Mouse (Mus musculus) hindbrain, embryonic 13.5 days (tissue): ENCODE measurements around the gene Dusp27. TPM values are rescaled to one million over a fixed set of nuclear protein-coding genes. Genes with fewer than 3 reads are reported as not detected.

ENCODE experiments used
- ATAC-seq: fragments of 200-750 bp; cut with Nextera tagmentation; 2 replicates; pipeline ENCODE4 v1.8.0; 2017; ENCODE audit warnings: moderate TSS enrichment; ENCODE audit not compliant: low FRiP score
- H3K27ac ChIP-seq: fragments of 300-500 bp; sonication (generic); 2 replicates; pipeline ENCODE4 v1.5.1; 2015; ENCODE audit warnings: inconsistent platforms, mild to moderate bottlenecking, moderate library complexity
- H3K27me3 ChIP-seq: fragments of 300-500 bp; sonication (generic); 2 replicates; pipeline ENCODE4 v1.6.1; 2015; ENCODE audit warnings: mild to moderate bottlenecking, inconsistent platforms
- H3K36me3 ChIP-seq: fragments of 300-500 bp; sonication (generic); 2 replicates; pipeline ENCODE4 v1.6.1; 2015; ENCODE audit warnings: mild to moderate bottlenecking, inconsistent platforms
- H3K4me1 ChIP-seq: fragments of 300-500 bp; sonication (generic); replicated peaks from 2 replicates; pipeline ENCODE4 v1.6.1; 2015; ENCODE audit warnings: inconsistent platforms
- H3K4me2 ChIP-seq: fragments of 300-500 bp; sonication (generic); 2 replicates; pipeline ENCODE4 v1.6.1; 2015; ENCODE audit warnings: inconsistent platforms, mild to moderate bottlenecking, moderate library complexity
- H3K4me3 ChIP-seq: fragments of 300-500 bp; sonication (generic); 2 replicates; pipeline ENCODE4 v1.5.1; 2015; ENCODE audit warnings: mild to moderate bottlenecking, inconsistent platforms
- H3K9ac ChIP-seq: fragments of 300-500 bp; sonication (generic); 2 replicates; pipeline ENCODE4 v1.6.1; 2015; ENCODE audit warnings: mild to moderate bottlenecking, inconsistent platforms
- H3K9me3 ChIP-seq: fragments of 300-500 bp; sonication (generic); 2 replicates; pipeline ENCODE4 v1.6.1; 2016; ENCODE audit warnings: inconsistent platforms
- WGBS: fragments of 180-500 bp; shearing (Covaris S2); methylation state at CpG from one replicate; pipeline ENCODE4 v1.1.7; 2015; 5-methylcytosine and 5-hydroxymethylcytosine counted together
- polyA plus RNA-seq: library from polyadenylated mRNA; unstranded; fragments of >200 nt; fragmentation: Nextera tagmentation; extraction: Ambion mirVana; gene quantifications from 2 replicates; pipeline ENCODE4 v1.2.1, GENCODE M21; 2015

Gene Dusp27
- polyA plus RNA-seq, 1 experiment from 2014 or later, result 1.2 TPM

DNA sequence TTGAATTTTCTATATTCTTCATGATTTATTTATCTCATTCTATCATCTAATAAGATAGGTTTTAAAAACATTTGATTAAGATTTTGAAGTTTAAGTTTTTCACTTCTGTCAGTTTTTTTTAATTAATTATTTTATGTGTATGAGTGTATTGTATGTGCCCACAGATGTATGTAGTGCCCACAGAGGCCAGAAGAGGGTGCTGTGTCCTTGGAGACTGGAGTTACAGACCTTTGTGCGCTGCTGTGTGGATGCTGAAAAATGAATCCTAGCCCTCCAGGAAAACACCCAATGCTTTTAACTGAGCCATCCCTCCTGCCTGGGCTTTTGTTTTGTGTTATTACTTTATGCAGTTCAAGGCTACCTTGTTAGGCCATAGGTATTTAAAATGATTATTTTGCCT is 4.7 kb downstream of the Dusp27 start:
- H3K4me2 ChIP-seq, result no peak overlapping the region
- no peak overlapping the region for H3K27ac ChIP-seq
- no peaks in the 10 kb centered on the region for H3K9me3 ChIP-seq
- no peak overlapping the region for H3K4me3 ChIP-seq
- WGBS, result 95% methylated on average over 1 of the region's 1 CpGs
- H3K4me1 ChIP-seq, result peaks cover 11% of the 10 kb centered on the region; the same call in 1 of the 2 replicates
- H3K36me3 ChIP-seq, result no peaks in the 10 kb centered on the region
- H3K9ac ChIP-seq, result no peak overlapping the region
- no peak for ATAC-seq
- no peaks in the 10 kb centered on the region for H3K27me3 ChIP-seq

DNA sequence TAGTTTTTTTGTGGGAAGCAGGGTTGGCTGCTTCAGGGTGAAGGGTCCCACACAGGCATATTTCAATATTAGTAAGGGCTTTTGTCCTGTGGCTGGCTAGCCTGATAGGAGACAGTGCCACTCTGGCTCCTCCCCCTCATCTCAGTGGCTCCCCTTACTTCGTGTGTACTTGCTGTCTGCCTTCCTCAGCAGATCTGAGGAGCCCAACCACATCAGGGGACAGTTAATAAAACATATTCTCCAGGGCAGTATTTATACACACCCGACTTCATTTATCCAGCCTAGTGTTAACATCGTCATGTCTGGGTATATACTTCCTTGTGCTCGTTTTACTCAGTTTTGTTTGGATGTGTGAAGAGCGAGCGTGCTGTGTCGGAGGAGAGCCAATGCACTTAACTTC is 5.6 kb downstream of the Dusp27 start:
- no peak overlapping the region for H3K4me3 ChIP-seq
- H3K4me2 ChIP-seq, result no peak overlapping the region
- no peaks in the 10 kb centered on the region for H3K9me3 ChIP-seq
- H3K27me3 ChIP-seq, result no peaks in the 10 kb centered on the region
- H3K27ac ChIP-seq, result no peak overlapping the region
- peaks cover 11% of the 10 kb centered on the region; the same call in 1 of the 2 replicates for H3K4me1 ChIP-seq
- H3K9ac ChIP-seq, result no peak overlapping the region
- 83% methylated on average over 7 of the region's 7 CpGs for WGBS
- ATAC-seq, result no peak
- H3K36me3 ChIP-seq, result no peaks in the 10 kb centered on the region

DNA sequence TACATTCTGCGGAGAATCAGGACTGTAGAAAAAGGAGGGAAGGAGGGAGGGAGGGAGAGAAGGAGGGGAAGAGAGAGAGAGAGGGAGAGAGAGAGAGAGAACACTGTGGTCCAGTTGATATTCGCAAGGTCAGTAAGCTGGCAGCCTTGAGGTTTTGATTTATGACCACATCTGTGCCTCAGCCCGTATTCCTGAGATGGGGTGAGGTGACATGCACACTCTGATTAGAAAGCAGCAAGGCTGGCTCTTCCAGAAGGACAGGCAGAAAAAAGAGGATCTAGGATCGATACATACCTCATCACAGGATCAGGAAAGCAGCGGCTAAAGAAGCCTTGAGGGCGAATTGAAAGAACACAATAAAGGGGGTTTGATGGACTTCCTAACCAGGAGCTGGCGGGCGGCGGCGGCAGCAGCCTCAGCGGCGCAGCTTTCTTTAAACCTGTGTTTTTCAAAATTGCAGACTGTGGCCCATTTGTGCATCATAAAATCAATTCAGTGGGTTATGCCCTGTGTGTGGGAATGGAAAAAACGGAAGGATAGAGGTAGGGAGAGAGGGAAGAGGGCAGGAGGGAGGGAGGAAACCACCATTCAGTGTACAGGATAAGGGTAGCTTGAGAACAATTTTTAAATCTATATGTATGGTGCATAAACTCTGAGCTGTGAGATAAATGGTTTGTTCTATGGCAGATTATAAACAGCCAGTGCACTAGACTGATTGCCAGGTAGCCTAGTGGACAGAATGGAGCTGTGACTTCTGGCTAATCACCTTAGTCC is 9.7 kb downstream of the Dusp27 start:
- Histone ChIP-seq H3K9ac (0 out of 2 replicates have a peak overlapping the region, but pooled peaks have one; percentile 43), H3K9me3 (no peaks in the 10 kb centered on the region), H3K27ac (peak overlapping the region; percentile 70), H3K27me3 (no peaks in the 10 kb centered on the region), H3K4me3 (no peak overlapping the region), H3K4me1 (peaks cover 11% of the 10 kb centered on the region; the same call in 1 of the 2 replicates), H3K4me2 (peak overlapping the region; percentile 30), H3K36me3 (no peaks in the 10 kb centered on the region)
- peak; percentile 43; the same call in 1 of the 2 replicates for ATAC-seq
- WGBS, result 60% methylated on average over 13 of the region's 13 CpGs

DNA sequence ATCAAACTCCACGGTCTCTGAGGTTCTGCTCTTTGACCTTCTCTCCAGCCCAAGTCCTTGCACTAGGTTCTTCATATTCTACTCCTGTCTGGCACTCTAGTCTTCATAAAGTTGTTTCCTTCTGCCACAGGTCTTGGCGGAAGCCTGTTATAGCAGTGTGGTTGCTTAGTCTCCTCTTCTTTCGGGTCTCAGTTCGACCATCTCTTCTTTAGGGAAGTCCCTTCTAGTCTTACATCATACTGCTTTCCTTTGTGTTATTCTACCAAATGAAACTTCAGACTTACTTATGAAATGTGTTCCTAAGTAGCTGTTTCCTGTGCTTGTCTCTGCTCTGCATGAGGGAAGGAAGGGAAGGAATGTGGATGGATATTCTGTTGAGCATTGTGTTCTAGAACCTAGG is 12.0 kb downstream of the Dusp27 start:
- no peak overlapping the region for H3K9ac ChIP-seq
- no peak for ATAC-seq
- H3K9me3 ChIP-seq, result no peaks in the 10 kb centered on the region
- no peaks in the 10 kb centered on the region for H3K27me3 ChIP-seq
- H3K4me2 ChIP-seq, result no peak overlapping the region
- H3K4me3 ChIP-seq, result no peak overlapping the region
- H3K4me1 ChIP-seq, result peaks cover 11% of the 10 kb centered on the region; the same call in 1 of the 2 replicates
- H3K27ac ChIP-seq, result no peak overlapping the region
- no peaks in the 10 kb centered on the region for H3K36me3 ChIP-seq
- WGBS, result 90% methylated on average over 4 of the region's 4 CpGs

DNA sequence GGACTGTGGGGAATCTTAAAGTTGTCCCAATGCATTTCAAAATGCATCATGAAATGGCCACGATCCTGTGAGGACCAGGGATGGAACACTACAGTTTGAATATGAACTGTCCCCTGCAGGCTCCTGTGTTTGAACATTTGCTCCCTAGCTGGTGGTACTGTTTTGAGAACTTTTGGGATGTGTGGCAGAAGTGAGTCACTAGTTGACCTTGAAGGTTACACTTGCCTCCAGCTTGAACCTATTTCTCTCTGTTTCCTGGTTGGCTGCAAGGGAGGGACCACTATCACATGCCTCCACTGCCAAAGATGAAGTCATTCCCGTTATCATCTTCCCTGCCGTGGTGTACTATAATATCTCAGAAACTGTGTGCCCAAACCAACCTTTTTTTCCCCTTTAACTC is 12.7 kb downstream of the Dusp27 start:
- H3K4me2 ChIP-seq, result no peak overlapping the region
- 94% methylated on average over 3 of the region's 3 CpGs for WGBS
- no peaks in the 10 kb centered on the region for H3K9me3 ChIP-seq
- ATAC-seq, result no peak
- no peaks in the 10 kb centered on the region for H3K36me3 ChIP-seq
- H3K27me3 ChIP-seq, result no peaks in the 10 kb centered on the region
- no peak overlapping the region for H3K4me3 ChIP-seq
- H3K4me1 ChIP-seq, result peaks cover 11% of the 10 kb centered on the region; the same call in 1 of the 2 replicates
- no peak overlapping the region for H3K9ac ChIP-seq
- H3K27ac ChIP-seq, result no peak overlapping the region

DNA sequence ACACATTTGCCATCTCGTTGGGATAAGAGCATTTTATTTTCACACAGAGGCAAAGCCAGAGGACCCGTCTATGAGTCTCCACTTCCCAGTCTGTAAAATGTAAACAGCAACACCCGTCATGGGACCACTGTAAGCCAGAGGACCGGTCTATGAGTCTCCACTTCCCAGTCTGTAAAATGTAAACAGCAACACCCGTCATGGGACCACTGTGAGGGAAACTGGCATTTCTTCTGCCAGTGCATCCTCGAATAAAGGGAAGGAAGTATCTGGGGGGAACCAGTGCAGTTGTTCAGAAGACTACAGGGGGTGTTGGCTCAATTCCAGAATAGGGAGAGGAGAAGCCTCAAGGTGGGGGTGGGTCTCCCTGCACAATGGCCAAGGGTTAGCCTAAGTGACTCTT is 22.3 kb downstream of the Dusp27 start:
- Histone ChIP-seq H3K9ac (no peak overlapping the region), H3K27ac (no peak overlapping the region), H3K4me1 (peaks cover 9% of the 10 kb centered on the region; the same call in 1 of the 2 replicates), H3K4me2 (no peak overlapping the region), H3K9me3 (no peaks in the 10 kb centered on the region), H3K27me3 (no peaks in the 10 kb centered on the region), H3K4me3 (no peak overlapping the region), H3K36me3 (no peaks in the 10 kb centered on the region)
- WGBS, result 80% methylated on average over 6 of the region's 6 CpGs
- no peak for ATAC-seq

DNA sequence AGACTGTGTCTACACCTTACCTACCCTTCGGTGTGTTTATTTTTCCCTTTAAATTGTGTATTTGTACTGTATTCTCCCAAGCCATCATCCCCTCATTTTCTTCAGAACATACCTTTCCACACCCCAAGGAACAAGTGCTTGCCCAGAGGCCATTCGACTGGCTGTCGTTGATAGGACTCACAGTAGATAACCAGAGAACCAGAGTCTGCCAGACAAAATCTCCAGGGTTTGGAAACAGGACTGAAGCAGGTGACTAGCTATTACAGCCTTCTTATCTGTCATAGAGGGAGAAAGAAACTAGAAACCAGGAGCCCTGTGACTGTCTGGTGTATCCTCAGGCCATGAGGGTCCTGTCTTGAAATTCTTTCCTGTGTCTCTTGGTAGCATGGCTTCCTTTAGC is 22.9 kb downstream of the Dusp27 start:
- no peak for ATAC-seq
- 96% methylated on average over 3 of the region's 3 CpGs for WGBS
- Histone ChIP-seq H3K27ac (no peak overlapping the region), H3K27me3 (no peaks in the 10 kb centered on the region), H3K4me3 (no peak overlapping the region), H3K9ac (no peak overlapping the region), H3K4me2 (no peak overlapping the region), H3K4me1 (peaks cover 9% of the 10 kb centered on the region; the same call in 1 of the 2 replicates), H3K36me3 (no peaks in the 10 kb centered on the region), H3K9me3 (no peaks in the 10 kb centered on the region)

DNA sequence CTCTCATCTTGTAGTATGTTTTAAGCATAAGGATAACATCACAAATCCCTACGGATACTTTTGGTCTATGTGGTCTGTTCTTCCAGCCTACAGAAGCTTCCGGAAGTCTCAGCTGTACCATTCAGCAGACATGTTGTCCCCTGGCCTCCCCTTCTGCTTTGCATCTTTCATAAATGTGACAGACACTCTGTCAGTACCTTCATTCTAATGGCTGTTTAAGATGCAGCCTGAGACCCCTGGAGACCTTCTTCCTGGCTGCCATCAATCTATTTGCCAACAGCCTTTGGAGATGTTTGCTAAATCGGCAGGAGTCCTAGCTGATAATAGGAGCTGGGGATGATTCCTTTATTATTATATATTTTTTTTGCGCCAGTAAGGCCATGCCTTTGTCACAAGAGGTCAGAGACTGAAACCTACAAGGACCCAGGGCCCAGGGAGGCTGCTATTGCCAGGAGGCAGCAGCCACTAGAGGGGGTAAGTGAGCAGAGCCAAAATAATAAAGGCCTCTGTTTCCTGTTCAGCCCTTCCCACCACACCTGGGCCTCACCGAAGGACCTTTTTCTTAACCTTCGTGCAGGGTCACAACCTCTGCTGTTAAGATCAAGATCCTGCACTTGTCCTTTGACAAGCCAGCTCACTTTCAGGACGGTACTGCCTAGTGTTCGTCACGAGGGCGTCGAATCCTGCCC is 24.7 kb downstream of the Dusp27 start:
- no peak overlapping the region for H3K4me3 ChIP-seq
- H3K36me3 ChIP-seq, result no peaks in the 10 kb centered on the region
- H3K9me3 ChIP-seq, result peaks cover 4% of the 10 kb centered on the region; the same call in 1 of the 2 replicates
- H3K27me3 ChIP-seq, result no peaks in the 10 kb centered on the region
- WGBS, result 58% methylated on average over 11 of the region's 11 CpGs
- no peak overlapping the region for H3K4me2 ChIP-seq
- H3K9ac ChIP-seq, result no peak overlapping the region
- no peak for ATAC-seq
- H3K27ac ChIP-seq, result 0 out of 2 replicates have a peak overlapping the region, but pooled peaks have one; percentile 0
- H3K4me1 ChIP-seq, result peaks cover 9% of the 10 kb centered on the region; the same call in 1 of the 2 replicates

DNA sequence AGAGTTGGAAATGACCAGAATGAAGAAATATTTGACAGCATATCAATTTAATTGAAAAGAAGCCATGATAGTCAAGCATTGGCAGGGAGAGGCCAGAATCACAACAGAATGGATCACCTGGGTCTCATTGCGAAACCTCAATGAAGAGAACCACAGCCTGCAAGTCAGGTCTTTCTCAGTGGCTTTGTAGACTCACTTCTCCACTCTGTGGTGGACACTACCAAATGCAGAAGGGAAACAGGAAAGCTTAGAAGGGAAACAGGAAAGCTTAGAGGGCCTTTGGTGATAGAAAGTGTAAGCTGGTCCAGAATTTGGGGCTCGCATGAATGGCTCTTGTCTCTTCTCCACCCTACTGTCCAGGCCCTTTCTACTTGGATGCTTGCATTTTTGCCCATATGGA is 29.6 kb downstream of the Dusp27 start:
- Histone ChIP-seq H3K4me1 (peaks cover 3% of the 10 kb centered on the region; the same call in 1 of the 2 replicates), H3K27me3 (no peaks in the 10 kb centered on the region), H3K27ac (no peak overlapping the region), H3K4me2 (no peak overlapping the region), H3K4me3 (no peak overlapping the region), H3K9me3 (peaks cover 4% of the 10 kb centered on the region; the same call in 1 of the 2 replicates), H3K36me3 (no peaks in the 10 kb centered on the region), H3K9ac (no peak overlapping the region)
- 97% methylated on average over 2 of the region's 2 CpGs for WGBS
- no peak for ATAC-seq

DNA sequence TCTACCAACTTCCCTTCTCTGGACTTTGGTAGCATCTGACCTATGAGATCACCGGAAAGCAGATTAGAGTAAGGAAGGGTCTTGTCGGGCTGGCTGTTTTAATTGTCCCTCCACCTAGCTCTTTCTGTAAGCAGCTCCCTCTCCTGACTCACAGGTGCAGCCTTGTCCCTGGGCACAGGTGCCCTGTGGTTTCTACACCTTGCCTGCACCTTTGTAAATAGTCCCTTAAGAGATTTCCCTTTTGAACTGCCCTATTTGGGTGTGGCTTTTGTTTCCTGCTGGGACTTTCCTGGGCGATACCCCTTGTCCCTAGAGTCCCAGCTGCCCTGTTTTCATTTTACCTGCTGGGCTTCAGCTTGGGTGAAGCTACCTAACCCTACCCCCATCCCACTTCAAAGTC is 33.3 kb downstream of the Dusp27 start:
- Histone ChIP-seq H3K36me3 (no peaks in the 10 kb centered on the region), H3K4me1 (0 out of 2 replicates have a peak, but pooled peaks cover 4% of the 10 kb centered on the region), H3K9ac (no peak overlapping the region), H3K4me3 (no peak overlapping the region), H3K27ac (no peak overlapping the region), H3K4me2 (no peak overlapping the region), H3K27me3 (no peaks in the 10 kb centered on the region), H3K9me3 (peaks cover 4% of the 10 kb centered on the region; the same call in 1 of the 2 replicates)
- no peak for ATAC-seq
- 92% methylated on average over 3 of the region's 3 CpGs for WGBS

DNA sequence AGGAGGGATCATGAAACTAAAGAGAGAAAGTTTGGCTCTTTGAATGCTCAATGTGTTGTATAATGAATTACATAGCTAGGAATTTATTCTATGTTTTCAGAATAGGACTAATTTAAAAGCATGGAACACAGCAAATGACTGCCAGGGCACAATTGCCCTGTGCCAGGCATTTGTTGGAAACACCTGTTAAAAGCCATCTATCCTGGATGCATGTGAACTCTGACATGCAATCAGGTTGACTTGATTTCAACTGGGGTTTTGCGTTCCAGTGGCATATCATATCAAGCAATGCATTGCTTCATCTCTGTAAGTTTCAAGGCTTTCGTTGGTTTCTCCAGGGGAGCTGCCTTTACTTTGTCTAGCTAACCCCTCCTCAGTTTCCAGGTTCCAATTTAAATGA is 37.4 kb downstream of the Dusp27 start:
- Histone ChIP-seq H3K4me1 (peaks cover 15% of the 10 kb centered on the region), H3K36me3 (no peaks in the 10 kb centered on the region), H3K4me2 (no peak overlapping the region), H3K4me3 (no peak overlapping the region), H3K27me3 (no peaks in the 10 kb centered on the region), H3K9me3 (no peaks in the 10 kb centered on the region), H3K9ac (no peak overlapping the region), H3K27ac (no peak overlapping the region)
- no peak for ATAC-seq
- WGBS, result 94% methylated on average over 2 of the region's 2 CpGs

DNA sequence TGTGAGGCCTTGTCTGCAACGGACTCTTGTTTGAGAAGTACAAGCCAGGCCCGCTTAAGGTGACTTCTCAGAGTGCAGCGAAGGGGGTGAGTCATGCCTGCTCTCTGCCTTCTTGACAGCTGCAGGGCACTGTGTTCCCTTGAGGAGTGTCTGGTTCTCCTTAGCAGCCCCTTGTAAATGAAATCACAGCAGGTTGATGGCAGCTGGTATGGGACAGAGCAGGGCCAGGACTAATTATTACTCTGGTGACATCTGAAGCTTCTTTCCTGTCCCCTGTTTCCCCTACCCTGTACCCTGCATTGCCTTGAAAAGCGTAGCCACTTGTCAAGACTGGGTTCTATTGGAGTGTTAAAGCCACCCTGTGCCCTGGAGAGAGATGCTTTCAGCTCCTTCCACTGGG is 38.0 kb downstream of the Dusp27 start:
- 0 out of 2 replicates have a peak, but pooled peaks have one; percentile 21 for ATAC-seq
- no peak overlapping the region for H3K4me2 ChIP-seq
- H3K4me3 ChIP-seq, result no peak overlapping the region
- H3K9me3 ChIP-seq, result no peaks in the 10 kb centered on the region
- H3K36me3 ChIP-seq, result no peaks in the 10 kb centered on the region
- no peaks in the 10 kb centered on the region for H3K27me3 ChIP-seq
- 51% methylated on average over 4 of the region's 4 CpGs for WGBS
- H3K4me1 ChIP-seq, result peaks cover 15% of the 10 kb centered on the region
- H3K27ac ChIP-seq, result no peak overlapping the region; the same call in 1 of the 2 replicates
- no peak overlapping the region for H3K9ac ChIP-seq
